Mouse (Mus musculus) spleen, postnatal 10 days (tissue): ENCODE measurements around the gene Speg.

ENCODE experiments used
- DNase-seq, 2 experiments: peaks; one replicate each; pipeline ENCODE4 v3.0.0; 2021 to 2022; ENCODE audit warnings: low spot score in 2 of 2

Gene Speg

GRCm38 (mm10) chr1:75458789-75459684 lies 83.9 kb downstream of the Speg start:
- DNase-seq, result no peak

DNA sequence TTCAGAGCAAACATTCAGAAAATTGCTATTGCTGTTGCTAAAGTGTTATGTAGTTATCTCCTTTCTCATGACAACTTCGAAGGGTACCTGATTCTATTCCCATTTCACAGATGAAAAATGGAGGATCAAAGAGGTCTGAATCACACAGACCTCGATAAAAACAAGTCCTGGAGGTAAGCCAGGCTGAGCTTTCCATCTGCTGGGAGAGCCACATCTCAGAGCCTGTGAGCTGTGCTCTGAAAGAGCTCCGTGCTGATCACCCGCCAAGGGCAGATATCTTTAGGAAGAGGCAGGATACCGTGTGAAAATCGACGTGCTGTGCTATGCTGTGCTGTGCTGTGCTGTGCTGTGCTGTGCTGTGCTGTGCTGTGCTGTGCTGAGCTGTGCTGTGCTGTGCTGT lies 85.2 kb downstream of the Speg start:
- DNase-seq, result no peak

DNA sequence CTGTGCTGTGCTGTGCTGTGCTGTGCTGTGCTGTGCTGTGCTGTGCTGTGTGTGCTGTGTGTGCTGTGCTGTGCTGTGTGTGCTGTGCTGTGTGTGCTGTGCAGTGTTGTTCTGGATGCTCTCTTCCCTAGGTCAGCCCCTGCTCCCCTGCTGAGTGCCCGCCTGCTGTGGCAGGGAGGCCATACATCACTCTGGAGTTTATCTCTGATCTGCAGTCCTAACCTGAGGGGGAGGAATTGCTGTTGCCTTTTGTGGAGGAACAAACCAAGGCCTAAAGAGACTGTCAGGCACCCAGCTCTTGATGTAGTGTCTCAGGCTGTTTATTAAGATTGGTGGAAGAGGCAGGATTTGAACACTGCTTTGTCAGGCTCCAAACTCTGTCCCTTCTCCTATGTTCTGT lies 87.5 kb downstream of the Speg start:
- DNase-seq, result no peak

- DNase-seq, result no peak
These were observed 88.6 kb downstream of the Speg start for GRCm38 (mm10) chr1:75463652-75464204.

DNA sequence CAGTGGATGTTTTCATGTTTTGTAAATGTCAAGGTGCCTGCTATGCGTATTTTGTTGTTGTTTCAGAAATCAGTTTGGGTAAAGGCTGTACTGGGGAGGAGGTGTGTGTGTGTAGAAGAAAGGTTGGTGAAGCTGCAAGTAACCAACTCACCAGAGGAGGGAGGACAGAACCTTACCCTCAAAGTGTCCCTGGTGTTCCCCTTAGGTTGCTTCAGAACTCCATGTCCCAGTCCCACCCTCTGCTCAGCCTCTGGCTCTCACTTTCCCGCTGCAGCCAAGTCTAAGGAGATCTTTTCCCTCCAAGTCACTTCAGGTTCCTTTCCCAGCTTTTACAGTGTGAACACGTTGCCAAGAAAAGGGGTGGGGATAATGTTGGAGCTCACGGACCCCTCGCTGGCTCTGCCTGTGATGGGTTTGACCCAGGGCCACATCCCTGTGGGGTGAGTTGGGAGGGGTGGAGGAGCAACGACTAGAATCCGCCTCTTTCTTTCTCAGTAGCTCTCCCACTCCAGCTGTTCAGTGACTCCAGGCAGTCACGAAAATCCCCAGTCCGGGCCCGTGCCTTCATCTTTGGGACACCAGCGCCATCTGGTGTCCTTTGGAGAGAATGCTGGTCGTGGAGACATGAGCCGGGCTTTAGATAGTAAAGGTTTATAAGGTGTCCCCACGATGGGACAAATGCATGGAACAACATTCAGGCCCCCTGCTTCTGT lies 92.3 kb downstream of the Speg start:
- DNase-seq, result peak in 1 of 2 experiments; percentile 67

- no peak for DNase-seq
These were observed 94.3 kb downstream of the Speg start for GRCm38 (mm10) chr1:75469287-75469825.

GRCm38 (mm10) chr1:75476441-75476840 lies 101.3 kb downstream of the Speg start:
- no peak for DNase-seq

- peak; percentile 75 to 85 for DNase-seq
These were observed 102.3 kb downstream of the Speg start for GRCm38 (mm10) chr1:75477264-75477965.

DNA sequence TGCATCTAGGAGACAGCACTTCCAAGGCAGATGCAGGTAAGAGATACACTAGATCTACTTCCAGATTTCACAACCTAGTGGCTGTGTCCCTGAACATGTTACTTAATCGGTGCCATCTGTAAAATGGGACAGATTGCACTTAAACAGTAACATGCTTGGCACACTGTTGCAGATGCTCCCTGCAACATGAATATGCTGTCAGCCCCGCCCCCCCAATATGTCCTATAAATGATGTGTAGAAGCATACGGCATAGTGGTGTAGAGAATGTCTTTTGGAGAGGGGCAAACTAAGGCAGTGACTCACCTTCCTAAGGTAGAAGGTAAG lies 102.8 kb downstream of the Speg start:
- DNase-seq, result no peak

DNA sequence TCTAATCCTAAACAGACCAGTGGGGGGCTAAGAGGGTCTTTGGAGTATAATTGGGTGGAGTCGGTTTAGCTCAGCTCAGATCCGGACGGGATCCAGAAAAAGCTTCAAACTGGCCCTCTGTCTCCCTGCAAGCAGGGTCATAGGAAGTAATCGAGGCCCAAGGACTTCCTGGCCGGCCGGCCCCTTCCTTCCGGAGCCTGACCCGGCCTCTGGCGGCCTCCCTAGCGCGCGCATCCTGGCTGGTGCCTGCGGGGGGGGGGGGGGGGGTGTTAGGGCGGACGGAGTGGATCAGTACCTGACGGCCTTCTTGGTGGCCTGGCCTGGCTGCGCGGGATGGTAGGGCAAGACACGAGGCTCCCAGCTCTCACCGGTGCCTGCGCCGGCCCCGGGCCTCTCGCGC lies 103.4 kb downstream of the Speg start:
- DNase-seq, result no peak

- peak; percentile 82 to 91 for DNase-seq
These were observed 104.0 kb downstream of the Speg start, which contains the start of the genes Chpf and Tmem198 for GRCm38 (mm10) chr1:75478916-75479634. Gene Chpf, minus strand, starts transcription at chr1:75479307. Gene Tmem198, plus strand, starts transcription at chr1:75479532.

- no peak for DNase-seq
These were observed 104.5 kb downstream of the Speg start for GRCm38 (mm10) chr1:75479635-75479989.

- no peak for DNase-seq
These were observed 104.9 kb downstream of the Speg start for GRCm38 (mm10) chr1:75480036-75480435.

DNA sequence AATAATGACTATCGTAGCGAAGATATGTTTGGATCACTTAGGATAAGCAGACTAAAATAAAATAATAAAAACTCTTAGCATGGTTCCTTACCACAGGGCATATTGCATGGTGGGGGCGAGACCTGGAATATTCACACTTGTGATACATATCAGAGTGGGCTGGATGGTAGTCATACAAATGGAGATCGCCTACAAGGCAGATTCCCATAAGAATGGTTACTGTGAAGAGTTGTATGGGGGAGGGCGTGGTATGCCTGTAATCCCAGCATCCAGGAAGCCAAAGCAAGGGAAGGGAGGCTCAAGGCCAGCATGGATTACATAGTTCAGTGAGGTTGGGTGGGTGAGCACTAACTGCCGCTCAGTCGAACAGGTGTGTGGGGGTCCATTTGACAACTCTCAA lies 105.6 kb downstream of the Speg start:
- no peak for DNase-seq
